Mouse (Mus musculus): ENCODE results near the gene Adck1.

- TF ChIP-seq EP300 (IDR thresholded peaks at IDR 0.05; ENCODE audit: low read depth) (no peak), CTCF (IDR thresholded peaks at IDR 0.05; ENCODE audit: low read depth) (no peak)
These were observed 106.4 kb downstream of the Adck1 start for GRCm38 (mm10) chr12:88466801-88467200.
